Mouse (Mus musculus): Measurements from ENCODE around the gene Marco. TPM values are rescaled to one million over a fixed set of nuclear protein-coding genes. Genes with fewer than 3 reads are reported as not detected.

Gene Marco
- polyA plus RNA-seq, 1 experiment from 2014 or later: not detected

Other genes with a start within 250 kb of the Marco start
- gene Steap3, start 232.3 kb downstream of the Marco start, polyA plus RNA-seq (2014; fragmentation: Nextera tagmentation; extraction: Ambion mirVana): 2.1 and 3.1 TPM in 2 replicates
- 0.52 and 1.1 TPM in 2 replicates for gene C1ql2, start 164.4 kb downstream of the Marco start, polyA plus RNA-seq (2014; fragmentation: Nextera tagmentation; extraction: Ambion mirVana)
- gene En1, start 97.4 kb upstream of the Marco start, polyA plus RNA-seq (2014; fragmentation: Nextera tagmentation; extraction: Ambion mirVana): not detected in 2 replicates